Mouse (Mus musculus) thymus, postnatal 10 days (tissue): Measurements from ENCODE around the gene Extl1.
"Not testable (repeated sequence)": the region's sequence is repeated elsewhere in the genome, so short reads cannot be mapped to it uniquely, and the experiment has no call there.

Experiments
- DNase-seq, 2 experiments: peaks; one replicate each; pipeline ENCODE4 v3.0.0; 2021; ENCODE audit warnings: low spot score in 2 of 2

Extl1 gene

DNA sequence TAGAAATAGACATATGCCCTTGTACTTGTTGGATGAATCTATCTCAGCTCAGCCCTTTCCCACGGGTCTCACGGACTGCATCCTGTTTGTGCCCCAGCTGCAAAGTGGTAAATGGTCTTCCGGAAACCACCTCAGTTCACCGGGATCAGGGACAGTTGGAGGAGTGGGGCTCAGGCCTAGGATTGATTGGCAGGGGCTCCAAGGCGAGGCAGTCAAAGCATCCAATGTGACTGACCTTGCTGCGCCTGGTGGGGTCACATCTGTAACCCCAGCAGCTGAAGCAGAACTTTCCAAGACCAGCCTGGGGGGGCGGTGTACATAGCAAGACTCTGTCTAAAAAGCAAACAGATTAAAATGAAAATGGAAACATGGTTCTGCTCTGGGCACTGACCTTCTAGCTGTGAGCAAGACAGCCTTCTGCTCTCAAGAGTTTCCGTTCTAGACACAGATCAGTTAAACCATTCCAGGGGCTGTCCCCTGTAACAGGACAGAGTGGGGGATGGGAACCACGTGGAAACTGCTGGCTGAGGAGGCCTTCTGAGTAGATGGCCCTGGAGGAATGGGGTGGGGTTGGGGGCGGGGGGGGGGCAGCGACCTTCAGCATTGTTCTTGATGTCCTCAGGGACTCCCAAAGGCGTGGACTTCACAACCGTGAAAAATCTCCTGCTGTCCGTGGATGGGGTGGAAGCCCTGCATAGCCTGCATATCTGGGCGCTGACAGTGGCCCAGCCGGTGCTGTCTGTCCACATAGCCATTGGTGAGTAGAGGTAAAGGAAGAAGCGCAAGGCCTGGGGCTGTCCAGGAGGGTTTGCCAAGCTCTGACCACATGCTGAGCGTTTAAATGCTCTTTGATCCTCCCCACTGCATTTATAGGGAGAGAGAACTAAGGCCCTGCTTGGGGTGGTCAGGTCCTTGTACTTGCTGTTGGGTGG lies 32.1 kb downstream of the Extl1 start:
- DNase-seq: no peak

GRCm38 (mm10) chr4:134350641-134351040 lies 33.0 kb downstream of the Extl1 start:
- DNase-seq: no peak

- no peak for DNase-seq
These were observed 33.8 kb downstream of the Extl1 start for GRCm38 (mm10) chr4:134349829-134350228.

GRCm38 (mm10) chr4:134348545-134348944 lies 35.1 kb downstream of the Extl1 start:
- DNase-seq: no peak

DNA sequence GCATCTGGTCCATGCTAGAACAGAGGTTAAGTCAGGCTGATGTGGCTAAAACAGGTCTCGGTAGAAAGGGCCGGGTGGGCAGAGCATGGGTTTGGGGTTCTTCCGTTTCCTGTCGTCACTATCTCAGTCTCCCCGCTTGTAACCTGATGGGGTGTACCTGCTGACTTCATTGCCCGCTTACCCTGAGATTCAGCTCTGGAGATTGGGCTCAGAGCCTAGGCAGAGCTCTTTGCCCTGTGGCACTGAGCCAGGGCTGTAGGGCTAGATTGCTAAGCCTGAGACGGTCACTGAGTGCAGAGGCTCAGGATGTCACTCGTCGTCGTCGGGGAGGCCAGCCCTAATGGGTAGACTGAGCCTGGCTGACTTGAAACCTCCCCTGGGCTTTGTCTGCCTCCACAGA lies 35.6 kb downstream of the Extl1 start:
- no peak for DNase-seq

GRCm38 (mm10) chr4:134345802-134346201 lies 37.8 kb downstream of the Extl1 start:
- DNase-seq: no peak

GRCm38 (mm10) chr4:134344620-134345019 lies 39.0 kb downstream of the Extl1 start:
- no peak for DNase-seq

GRCm38 (mm10) chr4:134343071-134344031 lies 40.3 kb downstream of the Extl1 start, which contains the start of gene Slc30a2:
TSS of gene Slc30a2 (plus strand) at chr4:134343181.
- peak in 1 of 2 experiments; percentile 15 for DNase-seq

DNA sequence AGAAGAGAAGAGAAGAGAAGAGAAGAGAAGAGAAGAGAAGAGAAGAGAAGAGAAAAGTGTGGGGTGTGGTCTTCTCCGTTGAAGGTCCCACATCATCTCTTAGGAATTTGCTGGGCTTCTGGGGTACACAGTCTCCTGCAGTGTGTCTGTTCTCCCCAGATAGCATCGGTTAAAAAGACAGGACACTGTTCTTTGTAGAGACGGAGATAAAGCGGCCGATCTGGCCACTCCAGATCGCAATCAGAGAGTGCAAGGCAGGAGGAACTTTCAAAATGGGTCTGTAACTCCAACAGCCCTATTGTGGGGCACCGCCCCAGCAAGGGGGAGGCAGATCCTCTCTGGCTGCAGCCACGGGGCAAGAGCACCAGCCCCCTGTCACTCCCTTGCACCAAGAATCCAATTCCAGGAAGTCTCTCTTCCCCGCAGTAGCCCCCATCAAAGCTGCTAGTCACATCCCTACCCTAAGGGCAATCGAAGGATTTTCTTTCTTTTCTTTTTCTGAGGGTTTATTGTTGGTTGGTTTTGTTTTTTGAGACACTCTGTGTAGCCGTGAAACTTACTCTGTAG lies 41.4 kb downstream of the Extl1 start:
- DNase-seq: no peak

GRCm38 (mm10) chr4:134341231-134341630 lies 42.4 kb downstream of the Extl1 start:
- not testable (repeated sequence) for DNase-seq

- DNase-seq: no peak
These were observed 53.4 kb downstream of the Extl1 start for GRCm38 (mm10) chr4:134330281-134330680.

GRCm38 (mm10) chr4:134328832-134329231 lies 54.8 kb downstream of the Extl1 start:
- no peak for DNase-seq

- DNase-seq: no peak
These were observed 55.5 kb downstream of the Extl1 start for GRCm38 (mm10) chr4:134328151-134328550.

GRCm38 (mm10) chr4:134326859-134327530 lies 56.7 kb downstream of the Extl1 start:
- DNase-seq: no peak

DNA sequence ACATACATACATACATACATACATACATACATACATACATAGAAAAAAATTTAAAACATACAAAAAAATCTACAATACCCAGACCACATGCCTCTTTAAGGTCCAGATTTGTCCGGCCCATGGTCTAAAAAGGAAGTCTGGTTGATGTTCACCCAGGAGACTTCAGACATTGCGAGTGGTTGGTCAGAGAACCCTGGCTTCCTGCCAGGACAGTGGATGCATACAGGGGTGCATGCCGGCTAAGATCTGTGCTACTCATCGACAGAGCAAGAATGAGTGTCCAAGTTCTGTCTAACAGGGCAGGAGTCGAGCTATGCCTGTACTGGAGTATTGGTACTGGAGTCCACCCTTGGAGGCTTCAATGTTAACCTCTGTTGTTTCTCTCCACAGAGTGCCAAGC lies 59.0 kb downstream of the Extl1 start:
- DNase-seq: no peak

DNA sequence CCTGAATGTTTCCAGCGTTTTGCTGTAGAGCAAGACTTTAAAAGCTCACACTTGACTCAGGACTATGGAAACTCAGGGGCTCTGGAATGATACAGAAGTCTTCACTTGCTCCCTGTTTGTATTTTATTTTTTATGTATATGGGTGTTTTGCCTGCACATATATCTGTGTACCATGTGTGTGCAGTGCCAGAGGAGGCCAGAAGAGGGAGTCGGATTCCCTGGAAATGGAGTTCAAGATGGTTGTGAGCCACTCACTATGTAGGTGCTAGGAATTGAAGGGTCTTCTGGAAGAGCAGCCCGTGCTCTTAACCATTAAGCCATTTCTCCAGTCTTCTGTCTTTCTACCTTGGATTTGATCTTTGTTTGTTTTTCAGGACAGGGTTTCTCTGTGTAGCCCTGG lies 62.1 kb downstream of the Extl1 start:
- DNase-seq: no peak

GRCm38 (mm10) chr4:134319674-134320073 lies 64.0 kb downstream of the Extl1 start:
- DNase-seq: no peak

- DNase-seq: no peak
These were observed 64.6 kb downstream of the Extl1 start for GRCm38 (mm10) chr4:134319074-134319473.

DNA sequence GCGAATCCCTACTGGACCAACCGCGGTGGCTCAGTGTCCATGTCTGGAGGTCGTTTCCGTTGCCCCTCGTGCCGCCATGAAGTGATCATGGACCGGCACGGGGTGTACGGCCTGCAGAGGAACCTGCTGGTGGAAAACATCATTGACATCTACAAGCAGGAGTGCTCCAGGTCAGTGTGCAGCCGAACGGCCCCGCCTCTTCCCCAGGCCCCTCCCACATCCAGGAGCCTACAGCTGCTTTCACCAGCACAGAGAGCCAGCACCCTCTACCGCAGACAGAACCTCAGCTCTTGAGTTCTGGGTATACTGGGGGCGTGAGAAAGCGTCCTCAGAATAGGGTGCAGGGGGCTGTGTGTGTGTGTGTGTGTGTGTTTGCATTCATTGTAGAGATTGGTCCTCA lies 67.3 kb downstream of the Extl1 start:
- no peak for DNase-seq

DNA sequence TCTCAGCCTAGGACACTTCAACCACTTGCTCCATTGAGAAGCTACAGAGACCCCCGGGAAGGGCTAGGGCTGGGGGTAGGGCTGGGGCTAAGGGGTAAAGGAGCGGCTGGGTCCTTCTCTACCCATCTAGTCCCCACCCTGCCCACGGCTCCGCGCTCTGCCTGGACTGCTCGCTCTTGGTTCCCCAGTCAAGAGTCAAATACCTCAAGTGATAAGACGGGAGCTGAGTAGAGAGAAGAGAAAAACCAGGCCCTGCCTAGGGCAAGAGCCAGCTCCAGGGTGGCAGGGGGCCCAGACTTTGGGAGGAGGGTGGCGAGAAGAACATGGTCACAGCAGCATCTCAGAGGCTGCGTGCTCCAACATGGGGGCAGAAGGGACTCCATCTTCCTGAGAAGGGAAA lies 68.2 kb downstream of the Extl1 start:
- no peak for DNase-seq

DNA sequence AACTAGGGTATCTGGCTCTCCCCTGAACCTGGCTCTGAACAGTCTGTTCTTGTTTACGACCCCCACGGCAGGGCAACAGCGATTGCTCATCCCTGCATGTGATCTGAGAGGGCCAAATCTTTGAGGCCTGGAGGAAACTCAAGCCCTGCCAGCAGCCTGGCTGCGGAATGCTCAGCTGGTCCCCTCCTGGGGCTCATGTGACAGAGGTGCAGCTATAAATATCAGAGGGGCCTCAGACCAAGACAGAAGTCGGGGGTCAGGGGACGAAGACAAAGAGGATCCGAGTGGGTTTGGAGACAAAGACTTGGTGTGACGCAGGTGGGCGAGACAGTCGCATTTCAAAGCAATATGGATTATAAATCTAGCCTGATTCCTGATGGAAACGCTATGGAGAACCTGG lies 68.8 kb downstream of the Extl1 start, which contains the start of gene Trim63:
Gene Trim63 (plus strand): TSS at position 245 of the 400 bp plus-strand sequence.
- DNase-seq: no peak
